Mouse (Mus musculus): ENCODE measurements around the gene Olfr1219. TPM values are rescaled to one million over a fixed set of nuclear protein-coding genes. Genes with fewer than 3 reads are reported as not detected.

The Olfr1219 gene
- not detected for polyA plus RNA-seq (2021)

DNA sequence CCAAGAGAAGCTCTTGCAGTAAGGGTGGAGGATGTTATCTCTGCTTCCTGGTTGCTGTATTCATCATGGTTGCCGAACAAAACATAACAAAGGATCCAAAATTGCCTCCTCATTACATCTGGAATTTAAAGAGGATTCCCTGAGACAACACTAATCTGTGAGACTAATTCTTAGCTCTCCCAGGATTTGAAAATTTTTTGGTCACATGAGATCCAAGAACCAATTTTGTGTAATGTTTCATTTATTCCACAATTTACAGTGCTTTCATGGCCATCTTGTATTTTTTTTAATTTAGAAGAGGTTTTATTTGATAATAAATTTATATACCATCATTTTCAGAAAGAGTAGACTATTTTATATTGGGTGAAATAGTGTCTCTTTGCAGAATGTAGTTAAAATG is at the start of gene Olfr1219:
TSS of gene Olfr1219 (minus strand) at position 101 of the 400 bp plus-strand sequence.
- H3K27me3 ChIP-seq: no peaks in the 10 kb centered on the region
- ATAC-seq (no peak), DNase-seq (ENCODE audit: low read depth, low spot score) (no peak)
- in situ Hi-C loops (cut with MboI; ENCODE audit: low pct_unique_long_range_greater_than_20kb): no loop called here
- ChIA-PET POLR2A (no interaction called here), CTCF (no interaction called here)
- no peak for TF ChIP-seq CTCF (IDR thresholded peaks at IDR 0.05)

DNA sequence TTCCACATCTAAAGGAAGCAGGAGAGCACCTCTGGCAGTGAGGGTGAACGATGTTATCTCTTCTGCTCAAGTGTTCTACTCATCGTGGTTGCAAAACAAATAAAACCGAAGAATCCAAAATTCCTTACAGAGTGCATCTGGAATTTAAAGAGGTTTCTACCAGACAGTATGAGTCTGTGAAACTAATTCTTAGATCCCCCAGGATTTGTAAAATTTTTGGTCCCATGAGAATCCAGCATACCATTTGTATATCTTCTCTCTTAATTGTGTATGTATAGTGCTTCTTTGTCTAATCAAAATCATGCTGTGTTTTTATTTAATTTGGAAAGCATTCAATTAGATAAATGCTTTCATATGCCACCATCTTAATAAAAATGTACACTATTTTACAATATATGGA is 49.6 kb upstream of the Olfr1219 start, which contains the start of gene Olfr1222:
TSS of gene Olfr1222 (minus strand) at position 101 of the 400 bp plus-strand sequence.
- ChIA-PET POLR2A (no interaction called here), CTCF (no interaction called here)
- in situ Hi-C loops (cut with MboI; ENCODE audit: low pct_unique_long_range_greater_than_20kb): no loop called here
- ATAC-seq: no peak
- H3K27me3 ChIP-seq: no peaks in the 10 kb centered on the region
- no peak for DNase-seq (ENCODE audit: low read depth, low spot score)
- no peak for TF ChIP-seq CTCF (IDR thresholded peaks at IDR 0.05)

DNA sequence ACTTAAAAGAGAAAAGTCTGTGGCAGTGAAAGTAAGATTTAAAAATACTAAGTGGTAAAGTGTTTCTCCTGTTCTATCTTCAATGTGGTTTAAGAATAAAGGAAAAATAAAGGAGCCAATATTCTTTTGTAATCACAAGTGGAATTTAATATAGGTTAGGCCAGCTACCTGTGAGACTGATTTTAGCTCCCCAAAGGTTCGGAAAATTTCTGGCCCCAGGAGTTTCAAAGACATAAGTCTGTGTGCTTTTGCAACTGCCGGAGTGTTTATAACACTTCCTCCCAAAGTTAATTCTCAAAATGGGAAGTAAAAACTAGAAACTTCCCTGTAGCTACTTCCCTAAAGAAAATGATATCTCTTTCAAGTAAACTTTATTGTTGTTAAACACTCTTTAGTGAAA is 33.9 kb upstream of the Olfr1219 start, which contains the start of gene Olfr1221:
TSS of gene Olfr1221 (minus strand) at position 101 of the 400 bp plus-strand sequence.
- ChIA-PET POLR2A (no interaction called here), CTCF (no interaction called here)
- TF ChIP-seq CTCF (IDR thresholded peaks at IDR 0.05): no peak
- in situ Hi-C loops (cut with MboI; ENCODE audit: low pct_unique_long_range_greater_than_20kb): no loop called here
- H3K27me3 ChIP-seq: no peaks in the 10 kb centered on the region
- ATAC-seq (no peak), DNase-seq (ENCODE audit: low read depth, low spot score) (no peak)

DNA sequence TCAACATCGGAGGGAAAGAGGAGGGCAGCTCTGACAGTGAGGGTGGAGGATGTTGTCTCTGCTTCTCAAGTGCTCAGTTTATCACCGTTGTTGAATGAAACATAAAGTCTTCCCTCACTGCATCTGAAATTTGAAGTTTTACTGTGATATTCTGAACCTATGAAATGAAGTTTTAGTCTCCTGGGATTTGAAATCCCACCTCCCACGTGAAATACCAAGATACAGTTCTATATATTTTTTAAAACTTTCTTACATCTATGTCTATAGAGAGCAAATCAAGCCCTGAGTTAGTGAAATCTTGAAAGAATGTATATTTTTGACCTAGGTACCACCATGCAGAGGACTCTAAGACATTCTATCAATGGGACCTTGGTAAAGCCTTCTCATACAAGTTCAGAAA is 23.4 kb upstream of the Olfr1219 start, which contains the start of gene Olfr1220:
TSS of gene Olfr1220 (minus strand) at position 101 of the 400 bp plus-strand sequence.
- in situ Hi-C loops (cut with MboI; ENCODE audit: low pct_unique_long_range_greater_than_20kb): no loop called here
- no peak for TF ChIP-seq CTCF (IDR thresholded peaks at IDR 0.05)
- H3K27me3 ChIP-seq: no peaks in the 10 kb centered on the region
- CTCF ChIA-PET: interaction anchor here (1.1 kb wide), 1 partner anchor 89 kb away, joined by 3 read pairs; no protein-coding TSS in a partner anchor
- no peak for ATAC-seq
- DNase-seq (ENCODE audit: low read depth, low spot score): no peak
- POLR2A ChIA-PET: no interaction called here

DNA sequence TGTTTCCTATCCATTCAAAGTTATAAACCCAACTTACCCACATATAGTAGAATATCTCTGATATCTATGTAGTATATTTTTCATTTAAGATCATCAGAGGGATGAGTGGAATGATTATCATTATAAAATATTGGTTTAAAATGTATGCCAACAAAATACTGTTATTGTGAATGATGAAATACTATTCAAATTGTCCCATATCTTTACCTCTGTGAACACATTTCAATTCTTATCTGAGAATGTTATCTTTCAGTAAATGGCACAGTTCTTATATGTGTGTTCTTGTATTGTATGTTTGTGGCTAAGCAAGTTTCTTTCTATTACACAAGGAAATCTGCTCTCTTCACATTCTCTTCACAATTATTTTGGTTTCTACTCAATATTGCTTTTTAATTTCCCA is 22.3 kb upstream of the Olfr1219 start:
- no peak for ATAC-seq
- H3K27me3 ChIP-seq: no peaks in the 10 kb centered on the region
- no peak for TF ChIP-seq CTCF (IDR thresholded peaks at IDR 0.05)
- POLR2A ChIA-PET: no interaction called here
- CTCF ChIA-PET: interaction anchor here (1.9 kb wide), 1 partner anchor 10 kb away, joined by 6 read pairs; no protein-coding TSS in a partner anchor
- in situ Hi-C loops (cut with MboI; ENCODE audit: low pct_unique_long_range_greater_than_20kb): no loop called here
- no peak for DNase-seq (ENCODE audit: low read depth, low spot score)

DNA sequence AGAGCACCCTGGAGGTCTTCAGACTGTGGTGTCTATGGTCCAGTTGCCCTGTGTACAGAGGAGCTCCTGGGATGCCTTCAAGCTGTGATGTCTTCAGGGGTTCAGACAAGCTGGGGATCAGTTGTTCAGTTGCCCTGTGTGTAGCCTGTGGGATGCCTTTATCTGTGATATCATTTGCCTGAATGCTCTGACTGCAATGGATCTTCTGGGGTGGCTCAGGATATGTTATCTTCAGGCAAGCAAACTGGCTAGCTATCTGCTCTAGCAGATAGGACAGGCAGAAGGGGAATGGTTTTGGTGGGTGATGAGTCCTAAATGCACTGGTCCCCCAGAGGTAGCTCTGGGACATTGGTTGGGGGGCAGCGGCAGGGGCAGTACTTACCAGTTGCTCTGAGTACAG is 10.5 kb upstream of the Olfr1219 start:
- in situ Hi-C loops (cut with MboI; ENCODE audit: low pct_unique_long_range_greater_than_20kb): no loop called here
- POLR2A ChIA-PET: no interaction called here
- TF ChIP-seq CTCF (IDR thresholded peaks at IDR 0.05): no peak

DNA sequence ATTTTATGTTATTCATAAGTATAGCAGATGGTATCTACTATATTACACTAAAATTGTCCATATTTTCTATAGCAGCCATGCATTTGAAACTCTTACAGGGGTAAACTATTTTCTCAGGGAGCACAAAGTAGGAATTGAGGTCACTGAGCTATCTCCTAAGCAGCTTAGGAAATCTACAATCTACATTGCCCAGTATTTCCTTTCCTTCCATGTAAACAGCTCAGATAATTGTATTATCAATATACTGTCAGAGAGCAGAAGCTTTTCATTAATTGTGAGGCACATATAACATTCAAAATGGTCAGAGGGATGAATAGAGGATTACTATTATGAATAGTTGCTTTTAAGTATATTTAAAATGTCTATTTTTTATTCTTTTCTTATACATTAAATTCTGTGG is 1.8 kb downstream of the Olfr1219 start:
- no peaks in the 10 kb centered on the region for H3K27me3 ChIP-seq
- ChIA-PET POLR2A (no interaction called here), CTCF (no interaction called here)
- in situ Hi-C loops (cut with MboI; ENCODE audit: low pct_unique_long_range_greater_than_20kb): no loop called here
- ATAC-seq (no peak), DNase-seq (ENCODE audit: low read depth, low spot score) (no peak)
- no peak for TF ChIP-seq CTCF (IDR thresholded peaks at IDR 0.05)

More for the DNA sequence above, 10.5 kb upstream of the Olfr1219 start:
- CTCF ChIA-PET: interaction anchor here (1.0 kb wide), 1 partner anchor 22 kb away, joined by 3 read pairs; no protein-coding TSS in a partner anchor
- no peaks in the 10 kb centered on the region for H3K27me3 ChIP-seq
- ATAC-seq: no peak
- no peak for DNase-seq (ENCODE audit: low read depth, low spot score)

DNA sequence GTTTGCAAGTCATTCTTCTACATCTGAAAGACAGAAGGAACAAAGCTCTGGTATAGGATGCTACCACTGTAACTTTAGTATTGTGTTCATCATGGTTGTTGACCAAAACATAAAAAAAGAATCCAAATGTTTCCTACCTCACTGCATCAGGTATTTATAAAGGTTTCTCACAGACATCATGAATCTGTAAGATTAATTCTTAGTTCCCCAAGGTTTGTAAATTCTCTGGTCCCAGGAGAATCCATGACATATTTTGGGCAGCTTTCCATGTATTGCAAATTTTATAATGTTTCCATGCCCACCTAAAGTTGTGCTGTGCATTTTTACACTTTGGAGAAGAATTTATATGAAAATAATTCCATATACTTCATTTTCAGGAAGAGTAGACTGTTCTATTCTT is 22.2 kb downstream of the Olfr1219 start, which contains the start of gene Olfr1218:
TSS of gene Olfr1218 (minus strand) at position 101 of the 400 bp plus-strand sequence.
- in situ Hi-C loops (cut with MboI; ENCODE audit: low pct_unique_long_range_greater_than_20kb): no loop called here
- CTCF ChIA-PET: no interaction called here
- H3K27me3 ChIP-seq: no peaks in the 10 kb centered on the region
- POLR2A ChIA-PET: no interaction called here
- DNase-seq (ENCODE audit: low read depth, low spot score): no peak
- ATAC-seq: no peak
- no peak for TF ChIP-seq CTCF (IDR thresholded peaks at IDR 0.05)

DNA sequence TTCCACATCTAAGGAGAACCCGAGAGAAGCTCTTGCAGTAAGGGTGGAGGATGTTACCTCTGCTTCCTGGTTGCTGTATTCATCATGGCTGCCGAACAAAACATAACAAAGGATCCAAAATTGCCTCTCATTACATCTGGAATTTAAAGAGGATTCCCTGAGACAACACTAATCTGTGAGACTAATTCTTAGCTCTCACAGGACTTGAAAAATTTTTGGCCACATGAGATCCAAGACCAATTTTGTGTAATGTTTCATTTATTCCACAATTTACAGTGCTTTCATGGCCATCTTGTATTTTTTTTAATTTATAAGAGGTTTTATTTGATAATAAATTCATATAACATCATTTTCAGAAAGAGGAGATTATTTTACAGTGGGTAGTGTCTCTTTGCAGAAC is 51.3 kb downstream of the Olfr1219 start, which contains the start of gene Olfr1217:
TSS of gene Olfr1217 (minus strand) at position 101 of the 400 bp plus-strand sequence.
- POLR2A ChIA-PET: no interaction called here
- in situ Hi-C loops (cut with MboI; ENCODE audit: low pct_unique_long_range_greater_than_20kb): no loop called here
- CTCF ChIA-PET: no interaction called here
- no peak for DNase-seq (ENCODE audit: low read depth, low spot score)
- TF ChIP-seq CTCF (IDR thresholded peaks at IDR 0.05): no peak
- no peaks in the 10 kb centered on the region for H3K27me3 ChIP-seq
- ATAC-seq: no peak

Other genes with a start within 250 kb of the Olfr1219 start
- gene Olfr1204, start 234.2 kb downstream of the Olfr1219 start, polyA plus RNA-seq (2021): not detected
- gene Olfr1206, start 220.3 kb downstream of the Olfr1219 start, polyA plus RNA-seq (2021): not detected
- gene Olfr1208, start 181.2 kb downstream of the Olfr1219 start, polyA plus RNA-seq (2021): not detected
- gene Olfr1209, start 168.4 kb downstream of the Olfr1219 start, polyA plus RNA-seq (2021): not detected
- not detected for gene Olfr1211, start 145.4 kb downstream of the Olfr1219 start, polyA plus RNA-seq (2021)
- not detected for gene Olfr1212, start 129.5 kb downstream of the Olfr1219 start, polyA plus RNA-seq (2021)
- gene Gm13762, start 103.2 kb downstream of the Olfr1219 start, polyA plus RNA-seq (2021): not detected
- gene Olfr1214, start 90.9 kb downstream of the Olfr1219 start, polyA plus RNA-seq (2021): not detected
- not detected for gene Olfr1215, start 76.5 kb downstream of the Olfr1219 start, polyA plus RNA-seq (2021)
- not detected for gene Olfr1216, start 65.2 kb downstream of the Olfr1219 start, polyA plus RNA-seq (2021)
- not detected for gene Olfr1217, start 51.4 kb downstream of the Olfr1219 start, polyA plus RNA-seq (2021)
- not detected for gene Olfr1218, start 22.3 kb downstream of the Olfr1219 start, polyA plus RNA-seq (2021)
- not detected for gene Olfr1220, start 23.3 kb upstream of the Olfr1219 start, polyA plus RNA-seq (2021)
- gene Olfr1221, start 33.8 kb upstream of the Olfr1219 start, polyA plus RNA-seq (2021): not detected
- not detected for gene Olfr1222, start 49.5 kb upstream of the Olfr1219 start, polyA plus RNA-seq (2021)
- gene Olfr1223, start 68.0 kb upstream of the Olfr1219 start, polyA plus RNA-seq (2021): not detected
- gene Olfr1224-ps1, start 80.6 kb upstream of the Olfr1219 start, polyA plus RNA-seq (2021): not detected
- gene Olfr1225, start 91.2 kb upstream of the Olfr1219 start, polyA plus RNA-seq (2021): not detected
- gene Olfr1226, start 116.5 kb upstream of the Olfr1219 start, polyA plus RNA-seq (2021): not detected
- not detected for gene Olfr1228, start 170.5 kb upstream of the Olfr1219 start, polyA plus RNA-seq (2021)
- not detected for gene Olfr1229, start 204.5 kb upstream of the Olfr1219 start, polyA plus RNA-seq (2021)
- gene Olfr1230, start 213.8 kb upstream of the Olfr1219 start, polyA plus RNA-seq (2021): not detected
- not detected for gene Olfr1231, start 223.6 kb upstream of the Olfr1219 start, polyA plus RNA-seq (2021)
- gene Olfr1232, start 246.2 kb upstream of the Olfr1219 start, polyA plus RNA-seq (2021): not detected